Mouse (Mus musculus) brown adipose tissue, adult 24 weeks (tissue): ENCODE data around the gene Trim13. TPM values are rescaled to one million over a fixed set of nuclear protein-coding genes. Genes with fewer than 3 reads are reported as not detected.
"Not testable (repeated sequence)": the region's sequence is repeated elsewhere in the genome, so short reads cannot be mapped to it uniquely, and the experiment has no call there.

Experiments used
- H3K27ac ChIP-seq: fragments of 200-500 bp; replicated peaks from 2 replicates; pipeline ENCODE4 v1.5.1; 2012; ENCODE audit warnings: low read depth, mild to moderate bottlenecking, low read length
- H3K4me1 ChIP-seq: fragments of 200-500 bp; 2 replicates; pipeline ENCODE4 v1.6.1; 2012; ENCODE audit warnings: low read length, mixed read lengths; ENCODE audit not compliant: control insufficient read depth, insufficient read depth, insufficient read length
- H3K4me3 ChIP-seq: fragments of 200-500 bp; 2 replicates; pipeline ENCODE4 v1.5.1; 2012; ENCODE audit warnings: low read depth, mild to moderate bottlenecking, low read length, moderate library complexity; ENCODE audit not compliant: insufficient read depth
- polyA plus RNA-seq: library from polyadenylated mRNA; stranded (reverse); fragments of >200 nt; gene quantifications from 2 replicates; pipeline ENCODE4 v1.2.4, GENCODE M21; 2012; ENCODE audit not compliant: missing spikeins, insufficient read depth, insufficient read length

Gene Trim13
- polyA plus RNA-seq, result 5.8 and 7.3 TPM in 2 replicates

GRCm38 (mm10) chr14:61597968-61598367 lies at the start of gene Trim13:
Gene Trim13, plus strand, starts transcription at chr14:61598247.
- no peak within 1 kb of the TSS for H3K27ac ChIP-seq
- H3K4me1 ChIP-seq, result peaks cover 7% of the 10 kb centered on the region; the same call in 1 of the 2 replicates
- H3K4me3 ChIP-seq, result peak within 1 kb of the TSS; percentile 92

DNA sequence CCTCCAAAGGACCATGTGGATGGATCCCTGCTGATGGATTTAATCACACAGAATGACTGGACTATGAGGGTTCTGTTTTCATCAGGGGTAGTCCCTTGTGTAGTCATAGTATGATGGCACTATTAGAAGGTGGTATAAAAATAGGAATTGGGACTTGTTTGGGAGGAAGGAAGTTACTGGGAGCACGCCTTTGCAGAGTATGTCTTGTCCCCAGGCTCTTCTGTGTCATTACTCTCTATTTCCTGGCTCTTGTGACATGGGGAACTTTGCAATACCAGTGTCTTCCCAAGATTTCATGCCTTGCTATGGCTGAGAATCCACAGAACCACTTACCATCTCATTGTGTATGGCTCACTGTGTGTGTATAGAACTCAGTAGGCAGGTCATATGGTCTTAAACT lies 49.4 kb upstream of the Trim13 start:
- Histone ChIP-seq H3K27ac (no peak overlapping the region), H3K4me3 (no peak overlapping the region), H3K4me1 (no peaks in the 10 kb centered on the region)

DNA sequence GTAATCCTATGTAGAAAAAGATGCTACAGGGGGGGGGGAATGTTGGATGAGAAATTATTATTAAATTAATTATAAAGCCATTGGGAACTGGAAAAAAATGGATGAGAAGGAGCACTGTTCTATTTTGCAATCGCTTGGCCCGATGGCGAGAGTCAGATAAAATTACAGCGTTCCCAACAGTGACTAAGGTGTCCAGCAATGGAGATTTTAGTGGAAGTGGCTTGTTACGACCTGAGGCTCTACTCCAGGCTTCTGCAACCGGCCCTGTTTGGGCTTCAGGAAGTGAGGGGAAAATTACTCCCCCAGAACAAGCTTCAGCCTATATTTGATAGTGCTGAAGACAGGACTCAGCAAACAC lies 42.1 kb upstream of the Trim13 start:
- Histone ChIP-seq H3K27ac (no peak overlapping the region), H3K4me1 (0 out of 2 replicates have a peak, but pooled peaks cover 2% of the 10 kb centered on the region), H3K4me3 (peak overlapping the region; percentile 98)

GRCm38 (mm10) chr14:61556289-61557147 lies 41.5 kb upstream of the Trim13 start, which contains the start of gene Spryd7:
Gene Spryd7, minus strand, starts transcription at chr14:61556886.
- Histone ChIP-seq H3K27ac (peak within 1 kb of the TSS; percentile 60), H3K4me3 (peak within 1 kb of the TSS; percentile 98), H3K4me1 (0 out of 2 replicates have a peak, but pooled peaks cover 2% of the 10 kb centered on the region)

DNA sequence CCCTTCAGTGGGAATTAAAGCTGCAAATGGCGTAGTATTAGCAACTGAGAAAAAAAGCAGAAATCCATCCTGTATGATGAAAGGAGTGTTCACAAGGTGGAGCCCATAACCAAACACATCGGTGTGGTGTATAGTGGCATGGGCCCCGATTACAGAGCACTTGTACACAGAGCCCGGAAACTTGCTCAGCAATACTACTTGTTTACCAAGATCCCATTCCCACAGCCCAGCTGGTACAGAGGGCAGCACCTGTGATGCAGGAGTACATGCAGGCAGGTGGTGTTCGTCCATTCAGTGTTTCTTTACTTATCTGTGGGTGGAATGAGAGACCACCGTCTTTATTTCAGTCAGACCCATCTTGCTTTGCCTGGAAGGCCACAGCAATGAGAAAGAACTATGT lies 39.1 kb upstream of the Trim13 start:
- 0 out of 2 replicates have a peak, but pooled peaks cover 2% of the 10 kb centered on the region for H3K4me1 ChIP-seq
- H3K4me3 ChIP-seq, result no peak overlapping the region
- no peak overlapping the region for H3K27ac ChIP-seq

GRCm38 (mm10) chr14:61559856-61560255 lies 38.2 kb upstream of the Trim13 start:
- Histone ChIP-seq H3K4me3 (no peak overlapping the region), H3K4me1 (no peaks in the 10 kb centered on the region), H3K27ac (no peak overlapping the region)

- not testable (repeated sequence) for H3K4me3 ChIP-seq, H3K4me1 ChIP-seq, H3K27ac ChIP-seq
These were observed 31.8 kb upstream of the Trim13 start for GRCm38 (mm10) chr14:61566211-61566610.

- H3K4me1 ChIP-seq, result no peaks in the 10 kb centered on the region
- no peak overlapping the region for H3K27ac ChIP-seq
- no peak overlapping the region for H3K4me3 ChIP-seq
These were observed 28.7 kb upstream of the Trim13 start for GRCm38 (mm10) chr14:61569344-61569743.

GRCm38 (mm10) chr14:61571366-61571765 lies 26.7 kb upstream of the Trim13 start:
- H3K4me3 ChIP-seq, result no peak overlapping the region
- H3K4me1 ChIP-seq, result no peaks in the 10 kb centered on the region
- H3K27ac ChIP-seq, result no peak overlapping the region

GRCm38 (mm10) chr14:61572131-61572530 lies 25.9 kb upstream of the Trim13 start:
- Histone ChIP-seq H3K27ac (no peak overlapping the region), H3K4me1 (no peaks in the 10 kb centered on the region), H3K4me3 (no peak overlapping the region)

- no peak overlapping the region for H3K27ac ChIP-seq
- no peak overlapping the region for H3K4me3 ChIP-seq
- no peaks in the 10 kb centered on the region for H3K4me1 ChIP-seq
These were observed 23.0 kb upstream of the Trim13 start for GRCm38 (mm10) chr14:61575066-61575465.

GRCm38 (mm10) chr14:61575941-61576340 lies 22.1 kb upstream of the Trim13 start:
- Histone ChIP-seq H3K27ac (no peak overlapping the region), H3K4me1 (no peaks in the 10 kb centered on the region), H3K4me3 (no peak overlapping the region)

GRCm38 (mm10) chr14:61589288-61590065 lies 8.6 kb upstream of the Trim13 start:
- H3K4me3 ChIP-seq, result no peak overlapping the region
- H3K27ac ChIP-seq, result no peak overlapping the region
- H3K4me1 ChIP-seq, result no peaks in the 10 kb centered on the region

DNA sequence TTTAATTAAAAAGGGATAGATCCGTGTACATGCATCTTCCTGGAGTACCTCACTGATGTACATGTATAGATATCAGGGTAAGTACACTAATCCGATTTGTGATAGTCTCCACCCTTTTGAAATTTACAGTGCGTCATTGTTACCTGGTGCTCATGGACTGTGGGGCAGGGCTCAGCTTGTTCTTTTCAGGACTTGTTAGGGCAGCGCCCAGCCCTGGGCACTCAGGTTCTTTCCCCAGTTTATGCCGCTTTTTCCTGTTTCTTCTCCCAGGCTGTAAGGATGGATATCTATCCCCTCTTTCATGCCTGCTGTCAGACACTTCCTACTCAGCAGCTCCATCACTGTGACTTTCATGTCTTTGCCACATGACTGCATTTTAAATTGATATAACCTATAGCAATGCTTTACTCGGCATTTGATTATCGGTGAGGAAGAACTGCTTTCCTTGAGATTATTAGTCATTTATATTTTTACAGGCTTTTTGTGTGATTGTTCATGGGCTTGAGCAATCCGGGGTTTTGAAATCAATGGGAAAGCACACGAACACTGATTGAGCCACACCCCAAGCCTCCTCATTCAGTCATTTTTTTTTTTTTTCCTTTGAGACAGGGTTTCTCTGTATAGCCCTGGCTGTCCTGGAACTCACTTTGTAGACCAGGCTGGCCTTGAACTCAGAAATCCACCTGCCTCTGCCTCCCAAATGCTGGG lies 1.2 kb upstream of the Trim13 start:
- H3K4me3 ChIP-seq, result no peak overlapping the region
- H3K27ac ChIP-seq, result no peak overlapping the region
- H3K4me1 ChIP-seq, result peaks cover 5% of the 10 kb centered on the region; the same call in 1 of the 2 replicates
